8 mouse cellular contexts compared by ENCODE assay signal in the genomic region with DNA sequence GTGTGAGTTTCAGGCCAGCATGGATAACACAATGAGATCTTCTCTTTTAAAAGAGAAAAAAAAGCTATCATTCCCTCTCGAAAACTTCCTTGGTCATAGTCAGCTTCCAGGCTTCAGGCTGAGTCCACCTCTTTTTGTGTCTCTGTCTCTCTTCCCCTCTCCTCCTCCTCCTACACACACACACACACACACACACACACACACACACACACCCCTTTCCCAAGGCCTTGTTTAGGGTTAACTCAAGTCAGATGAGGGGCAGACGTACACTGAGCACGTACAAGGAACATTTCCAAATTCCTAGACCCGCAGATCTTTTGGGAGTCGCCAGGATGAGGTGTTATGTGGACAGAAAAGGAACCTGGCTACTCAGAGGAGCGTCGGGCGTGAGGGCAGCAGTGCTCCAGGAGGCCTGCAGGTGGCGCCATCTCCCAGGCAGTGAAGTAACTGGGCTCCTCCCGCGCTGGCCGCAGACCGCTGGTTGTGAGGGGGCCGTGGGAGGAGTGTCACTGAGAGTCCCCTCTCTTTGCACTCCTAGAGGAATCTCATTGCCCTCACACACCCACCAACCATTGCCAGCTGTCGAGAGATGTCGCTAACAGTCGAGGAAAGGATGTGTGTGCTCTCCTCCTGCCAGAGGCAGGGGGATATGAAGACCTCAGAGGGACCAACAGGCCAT. TPM values are rescaled to one million over a fixed set of nuclear protein-coding genes. Genes with fewer than 3 reads are reported as not detected.
DNase-seq lines count a peak whose midpoint lies in the region; ATAC-seq and TF ChIP-seq lines count a peak whose summit lies in the region.

No protein-coding gene starts in this region.

- TF ChIP-seq EP300 in heart, adult 2 months (IDR thresholded peaks at IDR 0.05; ENCODE audit: insufficient read depth, low read depth, low read length), result 0 out of 2 replicates have a peak, but pooled peaks have one; percentile 32

- H3K4me3 ChIP-seq in heart, adult 2 months, result no peak overlapping the region
- H3K4me3 ChIP-seq in liver, adult 2 months (ENCODE audit: insufficient read depth, low read depth, low read length), result no peak overlapping the region

- H3K9ac ChIP-seq in heart, adult 2 months (ENCODE audit: low read depth, low read length), result no peak overlapping the region
- H3K9ac ChIP-seq in liver, adult 2 months (ENCODE audit: low read depth, low read length), result no peak overlapping the region

- H3K27me3 ChIP-seq in heart, adult 2 months (ENCODE audit: control insufficient read depth, insufficient read depth, low read length), result no peaks in the 10 kb centered on the region
- no peaks in the 10 kb centered on the region for H3K27me3 ChIP-seq in liver, adult 2 months (ENCODE audit: control insufficient read depth, insufficient read depth, low read length)
- H3K27me3 ChIP-seq in splenic B cell, adult 2 months (ENCODE audit: control insufficient read depth, insufficient read depth, low read length, poor library complexity, severe bottlenecking), result no peaks in the 10 kb centered on the region

- H3K4me1 ChIP-seq in heart, adult 2 months (ENCODE audit: control insufficient read depth, insufficient read depth, low read length), result no peaks in the 10 kb centered on the region
- H3K4me1 ChIP-seq in liver, adult 2 months (ENCODE audit: control insufficient read depth, insufficient read depth, low read length), result no peaks in the 10 kb centered on the region

- 4% methylated on average over 17 of the region's 17 CpGs for WGBS in heart, adult 2 months
- WGBS in liver, adult 2 months, result 13% methylated on average over 17 of the region's 17 CpGs

- TF ChIP-seq CTCF in heart, adult 2 months (IDR thresholded peaks at IDR 0.05), result peak; percentile 94; the same call in 1 of the 2 replicates
- peak; percentile 94 for TF ChIP-seq CTCF in liver, adult 2 months (IDR thresholded peaks at IDR 0.05; ENCODE audit: low read depth, low read length)

- ATAC-seq in monocyte, adult 5-6 weeks (replicated peaks; ENCODE audit: insufficient number of reproducible peaks, low FRiP score, low TSS enrichment, poor library complexity, severe bottlenecking), result peak; percentile 72

- no peaks in the 10 kb centered on the region for H3K36me3 ChIP-seq in heart, adult 2 months (ENCODE audit: control insufficient read depth, insufficient read depth, low read length)
- no peaks in the 10 kb centered on the region for H3K36me3 ChIP-seq in liver, adult 2 months (ENCODE audit: control insufficient read depth, insufficient read depth, low read length)
- no peaks in the 10 kb centered on the region for H3K36me3 ChIP-seq in splenic B cell, adult 2 months (ENCODE audit: control insufficient read depth, insufficient read depth, low read length, poor library complexity, severe bottlenecking)

- no peaks in the 10 kb centered on the region for H3K79me2 ChIP-seq in heart, adult 2 months (replicated peaks; ENCODE audit: control insufficient read depth, insufficient read depth, low read length)
- H3K79me2 ChIP-seq in liver, adult 2 months (ENCODE audit: control insufficient read depth, insufficient read depth, low read length), result no peaks in the 10 kb centered on the region

- no peak overlapping the region for H3K27ac ChIP-seq in heart, adult 2 months
- no peak overlapping the region for H3K27ac ChIP-seq in liver, adult 2 months (replicated peaks; ENCODE audit: insufficient read depth, low read depth, low read length)

- no peak for TF ChIP-seq POLR2A in heart, adult 2 months (IDR thresholded peaks at IDR 0.05; ENCODE audit: insufficient read depth, low read depth, low read length)
- TF ChIP-seq POLR2A in liver, adult 2 months (IDR thresholded peaks at IDR 0.05; ENCODE audit: extremely low read depth, insufficient read depth, low read length), result no peak

- intact Hi-C loops in heart, adult 2 months (cut with DNase I), result loop anchor here (1.0 kb wide), 2 partner anchors 153 to 241 kb away; no protein-coding TSS in a partner anchor

- DNase-seq in heart, adult 2 months, result peak; percentile 45 to 76
- no peak for DNase-seq in heart, adult 11 months
- DNase-seq in cerebellum, adult 9-11 months, result peak; percentile 63
- DNase-seq in frontal cortex, postnatal 25 days (ENCODE audit: low spot score in 2 of 2), result peak; percentile 43 to 62
- peak; percentile 73 for DNase-seq in induced T-regulatory cell, adult 2 months (ENCODE audit: low read depth)
- peak; percentile 22 for DNase-seq in liver, adult 2 months (ENCODE audit: extremely low read depth, low read depth, low spot score)
- DNase-seq in splenic B cell, adult 2 months (ENCODE audit: low read depth, low spot score), result peak; percentile 69

RNA-seq across cellular contexts. Expression of gene Chmp4b, which starts 51.3 kb away (rescaled TPM):
- 100 to 1,000 TPM; 106 to 124 TPM for total RNA-seq in heart, adult 2 months (2021)
- 64.4 and 89.4 TPM in 2 replicates for polyA plus RNA-seq in heart, adult 2 months (2012; rRNA removed)
- total RNA-seq in liver, adult 2 months (2014; rRNA removed), result 54.4 and 57.7 TPM in 2 replicates
- polyA plus RNA-seq in liver, adult 2 months (2012; rRNA removed), result 37.6 and 37.8 TPM in 2 replicates
- total RNA-seq in monocyte, adult 5-6 weeks (2017), result 201 to 228 TPM (median 225 TPM) in 3 replicates
